Mouse (Mus musculus) left cerebral cortex, adult 6 months (tissue): ENCODE data around the gene Tmem213. TPM values are rescaled to one million over a fixed set of nuclear protein-coding genes. Genes with fewer than 3 reads are reported as not detected.

Experiments
- long read RNA-seq, 2 experiments: library from polyadenylated mRNA; unstranded; transcript quantifications; one replicate each; pipeline ENCODE4 v2.0.0; 2019 to 2020
- polyA plus RNA-seq: library from polyadenylated mRNA; unstranded; fragments of <200 nt; fragmentation: Nextera tagmentation; gene quantifications from 2 replicates; pipeline ENCODE4 v1.2.3, GENCODE M21; 2021

The Tmem213 gene
- polyA plus RNA-seq = not detected in 2 replicates
- long read RNA-seq, experiment 1 = 0 reads
- long read RNA-seq, experiment 2 = 0 reads

DNA sequence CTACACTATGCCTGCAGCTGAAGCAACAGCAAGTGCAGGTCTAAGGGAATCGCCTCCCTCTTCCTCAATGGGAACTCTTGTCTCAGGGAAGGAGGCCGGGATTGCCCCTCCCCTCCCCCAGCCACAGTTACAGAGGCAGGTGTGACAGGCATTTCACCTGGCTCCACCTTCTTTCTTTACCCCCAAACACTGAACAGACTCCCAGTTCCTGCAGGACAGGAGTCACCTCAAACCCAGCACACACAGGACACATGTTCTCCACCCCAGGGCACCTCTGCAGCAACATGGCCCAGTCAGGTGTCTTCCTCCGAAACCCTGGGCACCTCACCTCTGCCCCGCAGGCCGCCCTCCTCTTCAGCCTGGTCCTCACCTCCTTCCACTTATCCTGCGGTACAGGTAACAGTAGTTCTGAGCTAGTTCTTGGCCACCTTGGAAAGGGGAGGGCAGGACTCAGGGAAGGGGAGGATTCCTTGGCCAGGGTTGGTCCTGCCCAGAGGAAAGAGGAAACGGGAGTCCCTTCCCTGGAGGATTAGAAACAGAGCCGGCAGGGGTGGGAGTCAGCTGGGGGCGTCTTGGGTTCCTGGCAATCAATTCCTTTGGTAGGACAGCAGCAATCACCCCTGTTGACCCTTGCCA, at the start of gene Tmem213:
TSS of gene Tmem213 (plus strand) at position 96 of the 636 bp plus-strand sequence.

DNA sequence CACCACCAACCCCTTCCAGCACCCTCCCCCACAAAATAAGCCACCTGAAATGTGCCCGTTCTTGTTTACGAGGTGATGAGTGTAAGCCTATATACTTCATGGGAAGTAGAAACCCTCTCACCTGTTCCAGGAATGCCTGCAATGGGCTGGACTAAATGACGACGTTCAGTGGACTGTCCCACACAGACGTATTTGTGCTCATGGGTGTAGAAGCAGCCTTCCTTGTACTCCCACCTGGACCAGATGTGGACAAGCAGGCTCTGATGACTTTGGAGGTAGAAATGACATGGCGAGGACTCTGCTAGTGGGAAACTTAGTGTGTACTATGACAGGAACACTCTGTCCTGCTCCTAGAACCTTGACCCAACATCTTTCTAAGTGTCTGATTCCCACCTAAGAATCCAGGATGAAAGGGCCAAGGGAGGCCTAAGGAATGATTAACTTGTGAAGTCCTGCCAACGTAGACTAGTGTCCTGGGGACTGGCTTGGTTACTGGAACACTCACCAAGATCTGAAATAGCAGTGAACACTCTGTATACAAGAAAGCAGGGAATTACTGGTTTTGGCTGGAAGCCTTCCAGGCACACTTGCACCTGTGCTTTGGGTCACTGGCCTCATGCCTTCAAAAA, 15.3 kb downstream of the Tmem213 start, which contains the start of gene Atp6v0a4:
TSS of gene Atp6v0a4 (minus strand) at position 380 of the 629 bp plus-strand sequence.

Other genes starting within 250 kb of the Tmem213 start
- 2.7 and 3.6 TPM in 2 replicates for gene Trim24, start 238.4 kb upstream of the Tmem213 start, polyA plus RNA-seq
- not detected in 2 replicates for gene Svopl, start 62.3 kb upstream of the Tmem213 start, polyA plus RNA-seq
- not detected in 2 replicates for gene Atp6v0a4, start 15.3 kb downstream of the Tmem213 start, polyA plus RNA-seq
- 4.2 and 6.5 TPM in 2 replicates for gene D630045J12Rik, start 144.8 kb downstream of the Tmem213 start, polyA plus RNA-seq
- 0.34 and 1.7 TPM in 2 replicates for gene Zc3hav1l, start 190.0 kb downstream of the Tmem213 start, polyA plus RNA-seq
- gene Zc3hav1, start 245.3 kb downstream of the Tmem213 start, polyA plus RNA-seq = 5.5 and 7.0 TPM in 2 replicates